Mouse (Mus musculus): ENCODE measurements around the gene Dcaf4. TPM values are rescaled to one million over a fixed set of nuclear protein-coding genes. Genes with fewer than 3 reads are reported as not detected.

Dcaf4 gene
- total and polyA plus RNA-seq, 2 experiments from 2014 or later = 19.7 to 33.4 TPM

DNA sequence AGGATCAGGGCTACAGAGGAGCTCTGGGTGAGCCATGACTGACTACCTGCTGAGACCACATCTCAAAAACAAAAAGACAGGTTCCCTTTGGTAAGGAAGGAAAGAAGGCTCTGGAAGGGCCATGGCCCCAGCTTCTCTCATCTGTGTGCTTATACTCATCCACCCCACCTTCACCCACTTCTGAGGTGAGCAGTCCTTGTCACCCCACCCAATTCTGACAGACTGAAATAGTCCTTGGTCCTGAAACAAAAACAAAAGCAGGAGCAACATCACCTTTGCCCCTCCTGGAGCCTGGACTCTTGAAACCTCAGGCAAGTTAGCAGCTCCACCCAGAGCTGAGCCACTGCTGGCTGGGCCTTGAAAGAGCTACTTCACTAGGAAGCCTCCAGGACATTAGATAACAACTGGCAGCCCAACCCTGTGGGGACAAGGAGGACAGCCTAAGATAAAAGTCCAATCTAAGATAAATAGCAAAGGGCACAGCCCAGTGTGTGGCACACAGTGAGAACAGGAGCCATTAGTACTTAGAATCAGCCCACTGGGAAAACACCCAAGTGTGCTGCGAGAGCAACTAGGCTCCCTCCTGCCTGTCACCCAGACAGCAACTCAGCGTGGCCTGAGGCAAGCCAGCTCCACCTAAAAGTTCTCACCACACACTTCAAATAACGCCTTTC lies 58.8 kb downstream of the Dcaf4 start:
- Histone ChIP-seq H3K4me1 (ENCODE audit: control insufficient read depth, insufficient read depth) (peaks cover 20% of the 10 kb centered on the region), H3K27me3 (ENCODE audit: control insufficient read depth, insufficient read depth, low read length) (no peaks in the 10 kb centered on the region), H3K4me3 (ENCODE audit: low read depth, low read length) (no peak overlapping the region), H3K4me2 (ENCODE audit: low read depth, low read length) (no peak overlapping the region), H3K9ac (replicated peaks; ENCODE audit: low read depth, low read length) (no peak overlapping the region), H3K27ac (ENCODE audit: low read depth) (peak overlapping the region; percentile 30), H3K9me3 (replicated peaks; ENCODE audit: control insufficient read depth, low read length) (no peaks in the 10 kb centered on the region), H3K36me3 (replicated peaks; ENCODE audit: control insufficient read depth, insufficient read depth, low read length) (peaks cover 50% of the 10 kb centered on the region)
- TF ChIP-seq EP300 (IDR thresholded peaks at IDR 0.05; ENCODE audit: low read depth) (no peak), CTCF (IDR thresholded peaks at IDR 0.05; ENCODE audit: low read depth) (no peak)
- ATAC-seq (ENCODE audit: insufficient read depth, low read depth) (peak; percentile 41; the same call in 1 of the 2 replicates), DNase-seq (ENCODE audit: low spot score) (no peak)
- WGBS = 22% methylated on average over 3 of the region's 3 CpGs

DNA sequence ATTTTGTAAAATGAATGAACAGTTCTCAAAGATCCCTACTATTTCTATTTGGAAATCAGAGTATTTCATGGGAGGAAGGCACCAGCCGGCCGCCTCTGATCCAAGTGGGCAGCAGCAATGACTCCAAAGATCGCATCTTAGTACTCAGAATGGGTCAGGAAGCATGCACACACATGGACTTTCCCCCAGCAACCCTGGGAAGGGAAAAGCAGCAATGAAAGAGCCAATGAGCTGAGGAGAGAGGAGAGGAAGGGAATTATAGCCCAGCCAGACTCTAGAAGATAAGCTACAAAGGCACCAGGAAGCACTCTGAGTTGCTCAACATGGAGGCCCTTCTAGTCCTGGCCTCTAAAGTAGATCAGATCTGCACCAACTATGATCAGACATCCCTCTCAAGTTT lies 60.0 kb downstream of the Dcaf4 start:
- Histone ChIP-seq H3K9me3 (replicated peaks; ENCODE audit: control insufficient read depth, low read length) (no peaks in the 10 kb centered on the region), H3K9ac (replicated peaks; ENCODE audit: low read depth, low read length) (no peak overlapping the region), H3K4me1 (ENCODE audit: control insufficient read depth, insufficient read depth) (peaks cover 20% of the 10 kb centered on the region), H3K4me2 (ENCODE audit: low read depth, low read length) (no peak overlapping the region), H3K27ac (ENCODE audit: low read depth) (no peak overlapping the region), H3K27me3 (ENCODE audit: control insufficient read depth, insufficient read depth, low read length) (no peaks in the 10 kb centered on the region), H3K36me3 (replicated peaks; ENCODE audit: control insufficient read depth, insufficient read depth, low read length) (peaks cover 40% of the 10 kb centered on the region), H3K4me3 (ENCODE audit: low read depth, low read length) (no peak overlapping the region)
- TF ChIP-seq CTCF (IDR thresholded peaks at IDR 0.05; ENCODE audit: low read depth) (no peak), EP300 (IDR thresholded peaks at IDR 0.05; ENCODE audit: low read depth) (no peak)
- DNase-seq (ENCODE audit: low spot score) = no peak
- ATAC-seq (ENCODE audit: insufficient read depth, low read depth) = no peak
- 85% methylated on average over 3 of the region's 3 CpGs for WGBS

DNA sequence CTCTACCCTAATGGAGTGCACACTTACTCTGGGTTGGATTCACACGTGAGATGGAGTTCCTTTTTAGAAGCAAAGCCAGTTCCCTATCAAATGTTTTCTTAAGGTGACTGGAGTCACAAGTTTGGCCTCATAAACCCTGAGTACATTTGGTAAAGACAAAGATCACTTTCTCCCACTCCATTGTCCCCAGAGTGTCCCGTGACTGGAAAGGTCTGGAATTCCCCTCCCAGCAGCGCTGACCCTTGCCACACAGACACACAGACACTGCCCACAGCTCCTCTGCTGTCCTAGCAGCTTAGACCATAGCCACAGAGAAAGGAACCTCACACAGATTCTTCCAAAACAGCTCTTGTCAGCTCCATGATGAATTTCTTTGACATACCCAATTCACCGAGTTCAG lies 61.8 kb downstream of the Dcaf4 start:
- 63% methylated on average over 4 of the region's 4 CpGs for WGBS
- H3K9ac ChIP-seq (replicated peaks; ENCODE audit: low read depth, low read length) = no peak overlapping the region
- H3K27me3 ChIP-seq (ENCODE audit: control insufficient read depth, insufficient read depth, low read length) = no peaks in the 10 kb centered on the region
- H3K4me2 ChIP-seq (ENCODE audit: low read depth, low read length) = no peak overlapping the region
- ATAC-seq (ENCODE audit: insufficient read depth, low read depth) (no peak), DNase-seq (ENCODE audit: low spot score) (no peak)
- TF ChIP-seq CTCF (IDR thresholded peaks at IDR 0.05; ENCODE audit: low read depth) = no peak
- TF ChIP-seq EP300 (IDR thresholded peaks at IDR 0.05; ENCODE audit: low read depth) = no peak
- H3K9me3 ChIP-seq (replicated peaks; ENCODE audit: control insufficient read depth, low read length) = no peaks in the 10 kb centered on the region
- no peak overlapping the region for H3K27ac ChIP-seq (ENCODE audit: low read depth)
- H3K4me3 ChIP-seq (ENCODE audit: low read depth, low read length) = no peak overlapping the region
- peaks cover 20% of the 10 kb centered on the region for H3K4me1 ChIP-seq (ENCODE audit: control insufficient read depth, insufficient read depth)
- H3K36me3 ChIP-seq (replicated peaks; ENCODE audit: control insufficient read depth, insufficient read depth, low read length) = peaks cover 30% of the 10 kb centered on the region

DNA sequence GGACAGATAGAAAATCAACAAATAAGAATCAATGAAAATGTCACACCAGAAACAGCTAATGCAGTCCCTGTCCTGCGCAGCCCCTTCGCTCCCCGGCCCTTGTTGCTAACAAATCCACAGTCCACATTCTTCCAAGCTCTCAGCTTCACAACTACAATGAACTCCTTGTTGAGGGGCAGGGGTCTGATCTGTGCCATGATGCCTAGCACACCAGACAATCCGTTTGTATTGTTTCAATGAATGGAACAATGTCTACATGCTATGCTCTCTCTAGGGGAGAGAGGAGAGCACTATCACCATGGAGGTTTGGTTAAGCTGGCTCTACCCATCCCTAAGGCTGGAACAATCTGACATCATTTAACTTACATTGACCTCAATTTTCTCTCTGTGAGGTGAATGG lies 62.5 kb downstream of the Dcaf4 start:
- H3K27ac ChIP-seq (ENCODE audit: low read depth) = no peak overlapping the region
- WGBS = 87% methylated on average over 4 of the region's 4 CpGs
- H3K36me3 ChIP-seq (replicated peaks; ENCODE audit: control insufficient read depth, insufficient read depth, low read length) = peaks cover 30% of the 10 kb centered on the region
- H3K9ac ChIP-seq (replicated peaks; ENCODE audit: low read depth, low read length) = no peak overlapping the region
- no peak for ATAC-seq (ENCODE audit: insufficient read depth, low read depth)
- peaks cover 20% of the 10 kb centered on the region for H3K4me1 ChIP-seq (ENCODE audit: control insufficient read depth, insufficient read depth)
- DNase-seq (ENCODE audit: low spot score) = no peak
- TF ChIP-seq EP300 (IDR thresholded peaks at IDR 0.05; ENCODE audit: low read depth) = no peak
- TF ChIP-seq CTCF (IDR thresholded peaks at IDR 0.05; ENCODE audit: low read depth) = no peak
- no peaks in the 10 kb centered on the region for H3K9me3 ChIP-seq (replicated peaks; ENCODE audit: control insufficient read depth, low read length)
- no peak overlapping the region for H3K4me2 ChIP-seq (ENCODE audit: low read depth, low read length)
- no peak overlapping the region for H3K4me3 ChIP-seq (ENCODE audit: low read depth, low read length)
- H3K27me3 ChIP-seq (ENCODE audit: control insufficient read depth, insufficient read depth, low read length) = no peaks in the 10 kb centered on the region

DNA sequence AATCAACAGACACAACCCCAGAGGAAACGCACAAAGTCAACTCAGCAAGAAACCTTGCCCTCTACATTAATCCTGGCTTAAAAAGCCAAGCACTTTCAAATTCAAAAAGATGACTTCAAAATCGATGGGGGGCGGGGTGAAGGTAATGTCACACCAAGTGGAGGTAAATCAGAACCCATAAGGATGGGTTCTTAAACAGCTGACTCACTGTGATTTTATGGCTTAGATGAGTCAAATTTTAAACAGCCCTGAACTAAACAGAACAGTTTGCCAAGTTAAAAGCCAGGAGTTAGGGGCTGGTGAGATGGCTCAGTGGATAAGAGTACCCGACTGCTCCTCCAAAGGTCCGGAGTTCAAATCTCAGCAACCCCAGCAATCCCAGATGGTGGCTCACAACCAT lies 66.4 kb downstream of the Dcaf4 start:
- H3K9me3 ChIP-seq (replicated peaks; ENCODE audit: control insufficient read depth, low read length) = no peaks in the 10 kb centered on the region
- ATAC-seq (ENCODE audit: insufficient read depth, low read depth) = no peak
- 94% methylated on average over 5 of the region's 5 CpGs for WGBS
- no peak overlapping the region for H3K9ac ChIP-seq (replicated peaks; ENCODE audit: low read depth, low read length)
- peaks cover 58% of the 10 kb centered on the region for H3K36me3 ChIP-seq (replicated peaks; ENCODE audit: control insufficient read depth, insufficient read depth, low read length)
- no peaks in the 10 kb centered on the region for H3K27me3 ChIP-seq (ENCODE audit: control insufficient read depth, insufficient read depth, low read length)
- H3K4me2 ChIP-seq (ENCODE audit: low read depth, low read length) = no peak overlapping the region
- no peak overlapping the region for H3K27ac ChIP-seq (ENCODE audit: low read depth)
- DNase-seq (ENCODE audit: low spot score) = no peak
- no peak overlapping the region for H3K4me3 ChIP-seq (ENCODE audit: low read depth, low read length)
- TF ChIP-seq CTCF (IDR thresholded peaks at IDR 0.05; ENCODE audit: low read depth) = no peak
- TF ChIP-seq EP300 (IDR thresholded peaks at IDR 0.05; ENCODE audit: low read depth) = no peak
- no peaks in the 10 kb centered on the region for H3K4me1 ChIP-seq (ENCODE audit: control insufficient read depth, insufficient read depth)

Other genes with a start within 250 kb of the Dcaf4 start
- 5.2 and 14.4 TPM in 2 replicates for gene Dpf3, start 32.8 kb upstream of the Dcaf4 start, total RNA-seq (2014; rRNA removed; ENCODE audit: low replicate concordance)
- gene Dpf3, start 32.8 kb upstream of the Dcaf4 start, polyA plus RNA-seq (2015; fragmentation: Nextera tagmentation; extraction: Ambion mirVana) = 15.3 and 18.5 TPM in 2 replicates
- gene Zfyve1, start 76.8 kb downstream of the Dcaf4 start, total RNA-seq (2014; rRNA removed; ENCODE audit: low replicate concordance) = 18.0 and 25.5 TPM in 2 replicates
- 10.0 and 10.5 TPM in 2 replicates for gene Zfyve1, start 76.8 kb downstream of the Dcaf4 start, polyA plus RNA-seq (2015; fragmentation: Nextera tagmentation; extraction: Ambion mirVana)
- gene Rbm25, start 110.8 kb downstream of the Dcaf4 start, total RNA-seq (2014; rRNA removed; ENCODE audit: low replicate concordance) = 54.0 and 79.6 TPM in 2 replicates
- gene Rbm25, start 110.8 kb downstream of the Dcaf4 start, polyA plus RNA-seq (2015; fragmentation: Nextera tagmentation; extraction: Ambion mirVana) = 109 and 115 TPM in 2 replicates
- 27.6 and 28.9 TPM in 2 replicates for gene Psen1, start 167.7 kb downstream of the Dcaf4 start, total RNA-seq (2014; rRNA removed; ENCODE audit: low replicate concordance)
- 29.9 and 33.3 TPM in 2 replicates for gene Psen1, start 167.7 kb downstream of the Dcaf4 start, polyA plus RNA-seq (2015; fragmentation: Nextera tagmentation; extraction: Ambion mirVana)
- gene Papln, start 243.2 kb downstream of the Dcaf4 start, total RNA-seq (2014; rRNA removed; ENCODE audit: low replicate concordance) = 11.7 and 13.1 TPM in 2 replicates
- gene Papln, start 243.2 kb downstream of the Dcaf4 start, polyA plus RNA-seq (2015; fragmentation: Nextera tagmentation; extraction: Ambion mirVana) = 1.2 and 1.4 TPM in 2 replicates

All from heart, postnatal 0 days (tissue).